Mouse (Mus musculus) yolk sac, embryonic 10.5 days (tissue): ENCODE data around the gene Olfr512.

Experiments
- DNase-seq: peaks from one replicate; pipeline ENCODE4 v3.0.0-alpha.2; 2017; ENCODE audit warnings: low spot score

The Olfr512 gene

GRCm38 (mm10) chr7:108713020-108713419 lies at the start of gene Olfr512:
Gene Olfr512, plus strand, starts transcription at chr7:108713320.
- DNase-seq: no peak

GRCm38 (mm10) chr7:108666118-108666517 lies 47.0 kb upstream of the Olfr512 start, which contains the start of gene Olfr510:
Gene Olfr510, plus strand, starts transcription at chr7:108666418.
- no peak for DNase-seq

- no peak for DNase-seq
Observed at GRCm38 (mm10) chr7:108671058-108671457, 42.1 kb upstream of the Olfr512 start.

DNA sequence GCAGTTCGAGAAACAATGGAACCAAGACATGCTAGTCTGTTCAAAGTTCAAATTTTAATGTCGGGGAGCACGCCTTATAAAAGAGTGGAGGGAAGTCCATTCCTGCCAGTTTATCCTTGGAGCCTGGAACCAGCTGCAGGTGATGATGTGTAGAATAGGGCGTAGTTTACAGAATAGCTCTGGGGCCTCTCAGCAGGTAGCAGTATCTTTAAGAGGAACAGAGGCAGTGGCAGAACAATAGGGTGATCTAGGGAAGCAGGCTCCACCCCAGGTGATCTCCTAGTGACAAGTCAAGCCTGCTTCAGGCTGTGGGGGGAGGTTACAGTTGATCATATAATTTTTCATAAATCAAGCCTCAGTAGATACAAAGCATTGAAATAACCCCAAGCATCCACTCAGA lies 34.2 kb upstream of the Olfr512 start:
- no peak for DNase-seq

DNA sequence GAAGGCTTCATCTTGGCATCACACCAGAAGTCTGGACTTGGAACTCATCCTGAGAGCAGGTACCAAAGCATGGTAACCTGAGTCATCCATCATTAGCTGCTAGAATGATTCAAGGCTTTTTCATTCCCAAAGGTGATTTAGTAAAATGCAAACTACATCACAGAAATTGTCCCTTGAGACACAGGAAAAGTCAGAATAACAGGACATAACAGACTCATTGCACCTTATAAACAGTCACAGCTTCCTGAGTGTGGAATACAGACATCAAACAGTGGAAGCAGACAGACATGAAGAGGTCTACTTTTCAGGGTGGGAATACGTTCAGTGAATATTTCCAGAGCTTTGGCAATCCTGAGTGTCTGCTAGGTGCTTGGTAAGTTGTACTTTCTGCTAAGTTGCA lies 37.6 kb downstream of the Olfr512 start, which contains the start of gene Olfr513:
TSS of gene Olfr513 (plus strand) at position 301 of the 400 bp plus-strand sequence.
- DNase-seq: no peak

DNA sequence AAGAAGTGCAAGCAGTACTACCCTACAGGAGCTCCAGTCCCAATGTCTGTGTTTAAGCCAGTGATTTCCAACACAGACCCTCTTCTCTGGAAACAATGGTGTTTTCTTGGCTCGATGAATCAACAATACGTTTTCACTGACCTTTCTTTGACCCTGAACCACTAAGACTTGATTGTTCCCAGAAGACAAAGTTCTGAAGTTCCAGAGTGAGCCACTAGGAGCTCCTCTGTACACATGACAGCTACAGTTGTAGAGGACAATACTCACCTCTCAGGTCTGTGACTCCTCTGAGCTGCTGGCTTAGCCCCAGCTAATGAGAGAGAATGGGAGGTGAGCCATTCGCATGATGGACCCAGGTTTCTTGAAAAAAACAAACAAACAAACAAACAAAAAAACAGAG lies 47.3 kb downstream of the Olfr512 start:
- no peak for DNase-seq
